Mouse (Mus musculus): ENCODE results near the gene Ttc7b. TPM values are rescaled to one million over a fixed set of nuclear protein-coding genes. Genes with fewer than 3 reads are reported as not detected.
A peak's percentile ranks its signal among the peaks of the same experiment; 100 is the strongest.

Gene Ttc7b
- polyA plus RNA-seq, 1 experiment from 2014 or later = 6.6 TPM

DNA sequence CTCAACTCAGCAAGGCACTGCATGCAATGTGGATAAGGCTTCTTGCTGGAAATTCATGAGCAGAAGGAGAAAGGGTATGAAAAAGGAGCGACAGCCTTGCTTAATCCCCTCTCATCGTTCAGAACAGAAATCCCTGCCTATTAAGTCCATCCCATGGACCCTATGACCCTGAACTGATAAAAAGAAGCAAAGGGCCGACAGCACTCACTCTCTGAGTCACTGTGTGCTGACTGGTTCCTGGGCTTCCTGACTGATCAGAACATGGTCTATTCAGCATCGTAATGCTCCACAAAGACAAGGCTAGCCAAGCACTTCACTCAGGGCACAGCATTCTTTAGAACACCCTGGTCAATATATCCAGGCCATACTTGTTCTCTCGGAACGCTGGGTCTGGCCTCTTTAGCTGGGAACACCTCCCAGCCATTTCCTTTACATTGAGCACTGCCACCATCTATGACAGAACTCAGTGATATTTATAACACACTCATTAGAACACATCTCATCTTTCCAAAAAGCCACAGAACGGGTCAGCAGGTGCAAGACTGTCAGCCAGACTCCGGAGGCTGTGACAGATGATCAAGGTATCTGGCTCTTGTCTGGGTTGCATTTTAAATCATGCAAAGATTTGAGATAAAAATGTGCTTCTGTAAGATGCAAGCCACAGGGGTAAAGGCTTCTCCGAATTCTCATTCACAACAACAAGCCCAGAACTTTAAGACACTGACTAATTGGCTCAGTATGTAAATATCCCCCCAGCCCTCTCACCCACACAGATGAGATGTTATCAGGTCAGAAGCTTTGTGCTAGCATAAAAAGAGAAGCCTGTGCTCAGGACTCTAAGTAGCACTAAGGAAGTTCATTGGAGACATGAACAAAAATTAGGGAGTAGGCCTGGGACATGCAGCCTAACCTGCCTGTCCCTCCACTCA, 100.4 kb downstream of the Ttc7b start:
- H3K36me3 ChIP-seq (ENCODE audit: insufficient read depth, low read length) = no peaks in the 10 kb centered on the region
- no peak overlapping the region for H3K4me2 ChIP-seq (replicated peaks; ENCODE audit: low read depth, low read length)
- H3K27me3 ChIP-seq (replicated peaks; ENCODE audit: insufficient read depth, low read length) = no peaks in the 10 kb centered on the region
- H3K9me3 ChIP-seq (ENCODE audit: low read length) = no peaks in the 10 kb centered on the region
- ATAC-seq = no peak
- no peak overlapping the region for H3K27ac ChIP-seq (ENCODE audit: low read length)
- H3K4me3 ChIP-seq (ENCODE audit: low read depth, low read length) = no peak overlapping the region
- WGBS = 76% methylated on average over 9 of the region's 9 CpGs
- TF ChIP-seq EP300 (IDR thresholded peaks at IDR 0.05) (no peak), CTCF (IDR thresholded peaks at IDR 0.05) (no peak)
- no peak for DNase-seq (ENCODE audit: low spot score)
- H3K9ac ChIP-seq (replicated peaks; ENCODE audit: low read depth) = no peak overlapping the region
- H3K4me1 ChIP-seq (ENCODE audit: insufficient read depth, low read depth, low read length) = peaks cover 4% of the 10 kb centered on the region; the same call in 1 of the 2 replicates

DNA sequence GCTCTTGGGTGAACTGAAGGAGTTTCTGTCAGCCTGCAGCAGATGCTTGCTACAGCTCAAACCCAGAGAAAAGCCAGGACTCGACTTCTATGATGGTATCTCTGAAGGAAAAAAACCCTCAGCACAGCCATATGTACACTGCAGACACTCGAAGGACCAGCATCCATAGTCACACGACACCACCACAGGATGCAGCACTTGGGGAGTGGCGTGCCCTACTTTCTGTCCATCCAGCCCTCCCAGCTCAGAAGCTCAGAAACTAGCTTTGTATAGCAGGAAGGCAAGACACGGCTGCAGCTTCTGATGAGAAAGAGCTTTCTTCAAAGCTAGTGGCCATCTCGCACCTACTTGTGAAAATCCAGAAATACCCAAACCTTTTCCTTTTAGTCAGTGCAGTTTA, 104.8 kb downstream of the Ttc7b start:
- Histone ChIP-seq H3K9ac (replicated peaks; ENCODE audit: low read depth) (no peak overlapping the region), H3K27ac (ENCODE audit: low read length) (no peak overlapping the region), H3K4me3 (ENCODE audit: low read depth, low read length) (no peak overlapping the region), H3K27me3 (replicated peaks; ENCODE audit: insufficient read depth, low read length) (no peaks in the 10 kb centered on the region), H3K4me2 (replicated peaks; ENCODE audit: low read depth, low read length) (no peak overlapping the region), H3K36me3 (ENCODE audit: insufficient read depth, low read length) (0 out of 2 replicates have a peak, but pooled peaks cover 3% of the 10 kb centered on the region), H3K4me1 (ENCODE audit: insufficient read depth, low read depth, low read length) (no peaks in the 10 kb centered on the region), H3K9me3 (ENCODE audit: low read length) (no peaks in the 10 kb centered on the region)
- TF ChIP-seq EP300 (IDR thresholded peaks at IDR 0.05) = no peak
- TF ChIP-seq CTCF (IDR thresholded peaks at IDR 0.05) = no peak
- 55% methylated on average over 6 of the region's 6 CpGs for WGBS
- DNase-seq (ENCODE audit: low spot score) = no peak
- no peak for ATAC-seq

DNA sequence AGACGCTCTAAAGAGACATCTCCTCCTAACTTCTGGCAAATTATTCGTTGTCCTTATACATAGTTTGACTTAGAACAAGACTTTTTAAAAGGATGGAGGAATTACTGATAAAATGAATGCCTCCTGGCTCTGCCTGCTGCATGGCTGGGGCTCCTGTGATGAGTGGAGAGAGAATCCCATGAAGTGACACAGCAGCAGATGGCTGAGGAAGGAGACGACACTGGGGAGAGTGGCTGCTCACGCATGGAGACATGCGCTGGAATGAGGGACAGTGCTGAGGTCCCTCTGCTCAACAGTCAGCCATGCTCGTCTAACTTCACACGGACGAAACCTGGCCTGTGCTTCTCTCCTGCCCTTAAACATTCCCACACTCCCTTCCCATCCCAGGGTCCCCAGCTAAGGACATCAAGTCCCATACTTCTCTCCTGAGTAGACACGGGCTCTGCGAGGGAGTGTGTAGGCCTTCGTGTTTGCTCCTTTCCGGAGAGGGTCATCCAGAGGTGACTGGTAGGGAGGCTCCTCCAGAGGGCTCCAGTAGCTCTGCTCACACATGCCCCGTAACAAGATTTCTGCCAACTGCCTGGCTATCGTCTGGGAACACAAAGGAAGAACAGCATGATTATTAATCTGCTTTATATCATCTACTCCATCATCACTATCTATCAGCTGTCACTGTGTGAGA, 105.8 kb downstream of the Ttc7b start:
- Histone ChIP-seq H3K4me2 (replicated peaks; ENCODE audit: low read depth, low read length) (no peak overlapping the region), H3K9ac (replicated peaks; ENCODE audit: low read depth) (no peak overlapping the region), H3K4me3 (ENCODE audit: low read depth, low read length) (no peak overlapping the region), H3K27ac (ENCODE audit: low read length) (no peak overlapping the region), H3K4me1 (ENCODE audit: insufficient read depth, low read depth, low read length) (no peaks in the 10 kb centered on the region), H3K27me3 (replicated peaks; ENCODE audit: insufficient read depth, low read length) (no peaks in the 10 kb centered on the region), H3K36me3 (ENCODE audit: insufficient read depth, low read length) (0 out of 2 replicates have a peak, but pooled peaks cover 3% of the 10 kb centered on the region), H3K9me3 (ENCODE audit: low read length) (no peaks in the 10 kb centered on the region)
- WGBS = 61% methylated on average over 14 of the region's 14 CpGs
- ATAC-seq = no peak
- no peak for DNase-seq (ENCODE audit: low spot score)
- TF ChIP-seq CTCF (IDR thresholded peaks at IDR 0.05) (no peak), EP300 (IDR thresholded peaks at IDR 0.05) (no peak)

DNA sequence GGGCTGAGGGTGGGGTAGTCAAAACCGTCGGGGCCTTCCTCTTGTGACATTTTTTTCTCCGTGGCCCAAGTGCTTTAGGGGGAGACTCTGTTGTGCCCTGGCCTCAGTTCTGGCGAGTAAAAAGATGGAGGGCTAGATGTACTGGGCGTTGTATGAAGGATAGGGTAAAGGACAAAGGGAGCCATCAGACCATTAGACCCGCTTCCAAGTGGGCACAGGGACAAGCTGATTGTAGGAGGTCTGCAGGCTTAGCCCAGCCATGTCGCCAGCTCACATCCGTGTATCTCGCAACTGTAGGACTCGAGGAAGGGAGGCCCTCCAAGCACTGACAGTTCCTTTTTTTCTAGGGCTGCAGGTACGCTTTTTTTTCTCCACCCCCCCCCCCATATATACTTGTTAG, 111.9 kb downstream of the Ttc7b start:
- Histone ChIP-seq H3K4me3 (ENCODE audit: low read depth, low read length) (no peak overlapping the region), H3K9me3 (ENCODE audit: low read length) (no peaks in the 10 kb centered on the region), H3K4me1 (ENCODE audit: insufficient read depth, low read depth, low read length) (peaks cover 6% of the 10 kb centered on the region; the same call in 1 of the 2 replicates), H3K9ac (replicated peaks; ENCODE audit: low read depth) (no peak overlapping the region), H3K27ac (ENCODE audit: low read length) (no peak overlapping the region), H3K4me2 (replicated peaks; ENCODE audit: low read depth, low read length) (no peak overlapping the region), H3K36me3 (ENCODE audit: insufficient read depth, low read length) (0 out of 2 replicates have a peak, but pooled peaks cover 3% of the 10 kb centered on the region), H3K27me3 (replicated peaks; ENCODE audit: insufficient read depth, low read length) (no peaks in the 10 kb centered on the region)
- TF ChIP-seq EP300 (IDR thresholded peaks at IDR 0.05) = no peak
- no peak for TF ChIP-seq CTCF (IDR thresholded peaks at IDR 0.05)
- no peak for ATAC-seq
- DNase-seq (ENCODE audit: low spot score) = no peak
- whole genome bisulfite sequencing = 87% methylated on average over 11 of the region's 11 CpGs

DNA sequence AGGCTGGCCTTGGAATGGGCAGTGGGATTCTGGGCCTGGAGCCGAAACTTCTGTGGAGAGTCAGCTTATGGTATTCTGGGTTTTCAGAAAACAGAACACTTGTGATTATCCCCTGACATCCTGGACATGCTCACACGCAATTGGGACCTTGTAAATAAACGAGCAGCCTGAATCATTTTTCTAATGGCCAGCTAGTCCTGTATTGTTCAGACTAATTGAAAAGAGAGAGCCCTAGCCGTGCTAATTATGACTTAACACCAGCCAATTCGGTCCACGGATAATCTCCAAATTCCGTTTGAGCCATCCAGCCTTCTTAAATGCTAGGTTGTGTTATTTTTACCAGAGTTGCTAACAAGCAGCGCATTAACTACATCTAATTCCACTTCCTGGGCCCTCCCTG, 112.5 kb downstream of the Ttc7b start:
- H3K27ac ChIP-seq (ENCODE audit: low read length) = no peak overlapping the region

DNA sequence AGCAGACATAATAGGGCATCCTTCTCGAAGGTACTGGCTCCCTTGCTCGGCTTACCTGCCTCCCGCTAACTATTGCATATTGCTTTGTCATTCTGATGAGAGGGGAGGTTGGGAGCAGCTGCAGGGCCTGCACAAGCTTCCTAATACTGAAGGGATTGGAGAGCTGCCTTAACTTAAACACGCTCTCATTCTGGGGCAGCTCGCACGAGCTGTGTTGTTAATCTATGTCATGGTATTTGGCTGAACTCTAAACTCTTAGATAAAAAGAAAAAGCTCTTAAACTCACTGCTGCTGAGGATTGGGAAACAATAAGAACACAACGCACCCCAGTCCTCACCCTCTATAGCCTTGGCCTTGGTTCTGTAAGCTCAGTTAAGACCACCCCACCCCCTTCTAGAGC, 113.3 kb downstream of the Ttc7b start:
- TF ChIP-seq EP300 (IDR thresholded peaks at IDR 0.05) = no peak
- TF ChIP-seq CTCF (IDR thresholded peaks at IDR 0.05) = no peak
- Histone ChIP-seq H3K9ac (replicated peaks; ENCODE audit: low read depth) (no peak overlapping the region), H3K9me3 (ENCODE audit: low read length) (no peaks in the 10 kb centered on the region), H3K4me2 (replicated peaks; ENCODE audit: low read depth, low read length) (no peak overlapping the region), H3K36me3 (ENCODE audit: insufficient read depth, low read length) (no peaks in the 10 kb centered on the region), H3K27me3 (replicated peaks; ENCODE audit: insufficient read depth, low read length) (no peaks in the 10 kb centered on the region), H3K4me3 (ENCODE audit: low read depth, low read length) (no peak overlapping the region), H3K4me1 (ENCODE audit: insufficient read depth, low read depth, low read length) (peaks cover 6% of the 10 kb centered on the region; the same call in 1 of the 2 replicates), H3K27ac (ENCODE audit: low read length) (no peak overlapping the region)
- WGBS = 62% methylated on average over 7 of the region's 7 CpGs
- DNase-seq (ENCODE audit: low spot score) (peak; percentile 64), ATAC-seq (peak; percentile 47)

More for the DNA sequence above, 112.5 kb downstream of the Ttc7b start:
- 86% methylated on average over 8 of the region's 8 CpGs for WGBS
- H3K27me3 ChIP-seq (replicated peaks; ENCODE audit: insufficient read depth, low read length) = no peaks in the 10 kb centered on the region
- H3K4me2 ChIP-seq (replicated peaks; ENCODE audit: low read depth, low read length) = no peak overlapping the region
- ATAC-seq (no peak), DNase-seq (ENCODE audit: low spot score) (no peak)
- TF ChIP-seq EP300 (IDR thresholded peaks at IDR 0.05) (no peak), CTCF (IDR thresholded peaks at IDR 0.05) (no peak)
- H3K9ac ChIP-seq (replicated peaks; ENCODE audit: low read depth) = no peak overlapping the region
- H3K9me3 ChIP-seq (ENCODE audit: low read length) = no peaks in the 10 kb centered on the region
- peaks cover 6% of the 10 kb centered on the region; the same call in 1 of the 2 replicates for H3K4me1 ChIP-seq (ENCODE audit: insufficient read depth, low read depth, low read length)
- H3K4me3 ChIP-seq (ENCODE audit: low read depth, low read length) = no peak overlapping the region
- 0 out of 2 replicates have a peak, but pooled peaks cover 3% of the 10 kb centered on the region for H3K36me3 ChIP-seq (ENCODE audit: insufficient read depth, low read length)
